Mouse (Mus musculus) lung, postnatal 0 days (tissue): Measurements from ENCODE around the gene Atg7. TPM values are rescaled to one million over a fixed set of nuclear protein-coding genes. Genes with fewer than 3 reads are reported as not detected.

Experiments used
- ATAC-seq: fragments of 200-750 bp; cut with Nextera tagmentation; 2 replicates; pipeline ENCODE4 v1.8.0; 2017; ENCODE audit warnings: moderate library complexity
- DNase-seq: peaks from one replicate; pipeline ENCODE4 v3.0.0-alpha.2; 2016; ENCODE audit warnings: low spot score
- H3K27ac ChIP-seq: fragments of 300-500 bp; sonication (generic); 2 replicates; pipeline ENCODE4 v1.5.1; 2014; ENCODE audit warnings: antibody characterized with exemption, mild to moderate bottlenecking, low read length, mixed read lengths
- H3K27me3 ChIP-seq: fragments of 300-500 bp; sonication (generic); replicated peaks from 2 replicates; pipeline ENCODE4 v1.6.1; 2014; ENCODE audit warnings: low read length, mixed read lengths; ENCODE audit not compliant: insufficient read depth
- H3K36me3 ChIP-seq: fragments of 300-500 bp; sonication (generic); 2 replicates; pipeline ENCODE4 v1.6.1; 2014; ENCODE audit warnings: low read length, mixed read lengths; ENCODE audit not compliant: insufficient read depth
- H3K4me1 ChIP-seq: fragments of 300-500 bp; sonication (generic); 2 replicates; pipeline ENCODE4 v1.6.1; 2014; ENCODE audit warnings: antibody characterized with exemption, low read depth, low read length, mixed read lengths; ENCODE audit not compliant: insufficient read depth
- H3K4me2 ChIP-seq: fragments of 300-500 bp; sonication (generic); replicated peaks from 2 replicates; pipeline ENCODE4 v1.6.1; 2014; ENCODE audit warnings: low read depth, mild to moderate bottlenecking, low read length, moderate library complexity, mixed read lengths
- H3K4me3 ChIP-seq: fragments of 300-500 bp; sonication (generic); 2 replicates; pipeline ENCODE4 v1.5.1; 2014; ENCODE audit warnings: low read depth, low read length
- H3K9ac ChIP-seq: fragments of 300-500 bp; sonication (generic); replicated peaks from 2 replicates; pipeline ENCODE4 v1.6.1; 2014; ENCODE audit warnings: low read depth, mild to moderate bottlenecking
- H3K9me3 ChIP-seq: fragments of 300-500 bp; sonication (generic); 2 replicates; pipeline ENCODE4 v1.6.1; 2016; ENCODE audit warnings: low read length, mixed read lengths
- CTCF ChIP-seq: IDR thresholded peaks from 2 replicates; pipeline ENCODE4 v1.5.1; 2016; ENCODE audit warnings: antibody characterized with exemption, mild to moderate bottlenecking
- EP300 ChIP-seq: IDR thresholded peaks from 2 replicates; pipeline ENCODE4 v1.6.1; 2016; ENCODE audit warnings: antibody characterized with exemption, mild to moderate bottlenecking, control low read depth
- WGBS: fragments of 180-500 bp; shearing (Covaris S2); extraction: QIAGEN DNeasy Blood & Tissue Kit; methylation state at CpG from one replicate; pipeline ENCODE4 v1.1.7; 2014; 5-methylcytosine and 5-hydroxymethylcytosine counted together
- polyA plus RNA-seq: library from polyadenylated mRNA; unstranded; fragments of >200 nt; fragmentation: Nextera tagmentation; extraction: Ambion mirVana; gene quantifications from 2 replicates; pipeline ENCODE4 v1.2.1, GENCODE M21; 2015

Gene Atg7
- polyA plus RNA-seq, 1 experiment from 2014 or later, result 18.4 TPM

DNA sequence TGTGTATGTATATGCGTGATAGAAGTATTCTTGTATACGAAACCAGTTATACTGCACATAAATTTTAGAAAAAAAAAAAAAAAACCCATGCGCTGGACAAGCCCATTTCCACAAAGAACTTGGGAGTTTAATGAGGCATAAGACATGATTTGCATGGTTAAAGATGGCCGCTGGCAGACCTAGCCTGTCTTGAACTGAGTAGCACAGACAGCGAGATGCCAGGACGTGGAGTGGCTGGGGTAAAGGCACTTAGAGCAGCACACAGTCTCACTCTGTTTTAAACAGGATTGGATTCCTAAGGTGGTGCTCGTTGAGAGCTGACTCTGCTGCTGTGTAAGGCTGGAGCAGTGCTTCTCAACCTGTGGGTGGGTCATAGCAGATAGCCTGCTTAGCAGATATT, 192.4 kb downstream of the Atg7 start:
- no peak overlapping the region for H3K27ac ChIP-seq
- no peaks in the 10 kb centered on the region for H3K9me3 ChIP-seq
- 86% methylated on average over 7 of the region's 7 CpGs for WGBS
- no peak for TF ChIP-seq CTCF
- TF ChIP-seq EP300, result no peak
- H3K4me1 ChIP-seq, result peaks cover 19% of the 10 kb centered on the region; the same call in 1 of the 2 replicates
- no peak overlapping the region for H3K4me3 ChIP-seq
- DNase-seq, result no peak
- no peaks in the 10 kb centered on the region for H3K36me3 ChIP-seq
- H3K9ac ChIP-seq, result no peak overlapping the region
- no peak overlapping the region for H3K4me2 ChIP-seq
- H3K27me3 ChIP-seq, result no peaks in the 10 kb centered on the region
- no peak for ATAC-seq

DNA sequence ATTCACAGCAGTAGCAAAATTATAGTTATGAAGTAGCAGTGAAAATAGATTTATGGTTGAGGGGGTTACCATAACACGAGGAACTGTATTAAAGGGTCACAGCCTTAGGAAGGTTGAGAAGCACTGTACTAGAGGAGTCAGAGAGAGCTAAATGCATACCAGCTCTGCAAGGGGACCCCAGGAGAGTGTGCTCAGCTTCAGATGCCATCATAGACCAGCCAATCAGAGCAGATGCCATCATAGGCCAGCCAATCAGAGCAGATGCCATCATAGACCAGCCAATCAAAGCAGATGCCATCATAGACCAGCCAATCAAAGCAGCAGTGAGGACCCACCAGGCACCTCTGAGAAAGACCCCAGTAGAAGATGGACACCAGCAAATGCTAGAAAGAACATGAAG, 192.9 kb downstream of the Atg7 start:
- H3K36me3 ChIP-seq, result no peaks in the 10 kb centered on the region
- WGBS, result 75% methylated on average over 1 of the region's 1 CpGs
- H3K27ac ChIP-seq, result no peak overlapping the region
- DNase-seq, result no peak
- no peak for TF ChIP-seq EP300
- H3K9ac ChIP-seq, result no peak overlapping the region
- no peaks in the 10 kb centered on the region for H3K27me3 ChIP-seq
- H3K4me2 ChIP-seq, result no peak overlapping the region
- H3K4me1 ChIP-seq, result peaks cover 19% of the 10 kb centered on the region; the same call in 1 of the 2 replicates
- no peak for ATAC-seq
- H3K4me3 ChIP-seq, result no peak overlapping the region
- H3K9me3 ChIP-seq, result no peaks in the 10 kb centered on the region

DNA sequence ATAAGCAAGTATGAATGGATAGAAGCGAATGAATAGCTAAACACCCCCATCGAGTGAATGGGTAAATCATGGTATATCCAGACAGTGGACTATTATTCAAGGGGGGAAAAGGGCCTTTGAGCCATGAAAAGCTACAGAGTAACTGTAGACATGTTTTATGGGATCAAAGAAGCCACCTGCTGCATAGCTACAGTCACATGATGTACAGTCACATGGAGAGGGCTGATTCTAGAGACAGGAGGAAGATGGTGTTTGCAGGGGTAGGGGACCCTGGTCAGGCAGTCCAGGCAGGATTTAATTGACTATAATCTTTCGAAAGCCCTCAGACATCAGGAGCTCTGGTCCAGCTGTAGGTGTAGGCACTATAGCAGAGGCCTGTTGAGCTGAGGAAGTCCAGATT, 193.5 kb downstream of the Atg7 start:
- Histone ChIP-seq H3K9me3 (no peaks in the 10 kb centered on the region), H3K4me2 (no peak overlapping the region), H3K27me3 (no peaks in the 10 kb centered on the region), H3K36me3 (no peaks in the 10 kb centered on the region), H3K4me1 (peaks cover 19% of the 10 kb centered on the region; the same call in 1 of the 2 replicates), H3K27ac (no peak overlapping the region), H3K4me3 (no peak overlapping the region), H3K9ac (no peak overlapping the region)
- ATAC-seq, result no peak
- WGBS, result 78% methylated on average over 3 of the region's 3 CpGs
- TF ChIP-seq EP300 (no peak), CTCF (no peak)
- no peak for DNase-seq

DNA sequence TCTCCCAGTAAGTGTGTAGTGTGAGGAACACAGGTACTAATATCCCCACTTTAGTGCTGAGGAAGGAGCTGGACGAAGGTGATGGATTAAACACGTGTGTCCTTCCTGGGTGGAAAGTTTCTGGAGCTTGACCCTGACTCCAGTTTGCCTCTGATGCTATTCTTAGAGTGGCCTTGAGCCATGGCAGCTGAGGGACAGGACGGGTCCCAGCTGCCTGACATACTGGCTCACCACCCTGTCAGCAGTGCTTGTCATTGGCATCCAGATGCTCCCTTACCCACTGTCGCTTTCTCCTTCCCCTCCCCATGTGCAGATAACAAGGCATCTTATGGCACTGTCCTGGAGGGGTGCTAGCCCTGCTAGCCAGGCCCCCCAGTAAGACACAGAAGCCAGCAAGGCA, 196.0 kb downstream of the Atg7 start:
- peaks cover 14% of the 10 kb centered on the region; the same call in 1 of the 2 replicates for H3K4me1 ChIP-seq
- no peak overlapping the region for H3K4me3 ChIP-seq
- H3K9me3 ChIP-seq, result no peaks in the 10 kb centered on the region
- ATAC-seq, result peak; percentile 61
- 78% methylated on average over 4 of the region's 4 CpGs for WGBS
- H3K36me3 ChIP-seq, result no peaks in the 10 kb centered on the region
- no peaks in the 10 kb centered on the region for H3K27me3 ChIP-seq
- H3K9ac ChIP-seq, result no peak overlapping the region
- H3K27ac ChIP-seq, result no peak overlapping the region; the same call in 1 of the 2 replicates
- TF ChIP-seq CTCF (no peak), EP300 (no peak)
- no peak overlapping the region for H3K4me2 ChIP-seq
- DNase-seq, result peak; percentile 66

DNA sequence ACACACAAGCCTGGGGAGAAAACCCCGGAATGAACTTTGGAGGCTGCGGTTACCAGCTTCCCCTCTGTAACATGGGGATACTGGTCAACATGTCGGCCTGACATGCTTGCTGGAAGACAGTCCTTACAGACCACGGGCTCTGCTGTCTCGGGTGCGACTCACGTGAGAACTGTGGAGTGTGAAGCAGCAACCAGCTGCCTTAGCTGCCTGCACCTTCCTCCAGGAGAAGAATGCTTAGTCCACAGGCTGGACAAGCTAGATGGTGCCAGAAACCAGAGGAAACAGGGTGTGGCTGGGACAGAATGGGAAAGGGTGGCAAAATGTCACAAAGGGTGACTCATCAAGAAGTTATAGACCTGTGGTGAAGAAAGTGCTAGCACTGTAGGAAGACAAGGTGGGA, 197.1 kb downstream of the Atg7 start:
- Histone ChIP-seq H3K9me3 (no peaks in the 10 kb centered on the region), H3K4me1 (peaks cover 14% of the 10 kb centered on the region; the same call in 1 of the 2 replicates), H3K9ac (no peak overlapping the region), H3K27ac (peak overlapping the region; percentile 52), H3K27me3 (no peaks in the 10 kb centered on the region), H3K36me3 (no peaks in the 10 kb centered on the region), H3K4me2 (no peak overlapping the region), H3K4me3 (no peak overlapping the region)
- WGBS, result 81% methylated on average over 7 of the region's 7 CpGs
- ATAC-seq (peak; percentile 73), DNase-seq (peak; percentile 68)
- peak; percentile 61; the same call in 1 of the 2 replicates for TF ChIP-seq EP300
- no peak for TF ChIP-seq CTCF

DNA sequence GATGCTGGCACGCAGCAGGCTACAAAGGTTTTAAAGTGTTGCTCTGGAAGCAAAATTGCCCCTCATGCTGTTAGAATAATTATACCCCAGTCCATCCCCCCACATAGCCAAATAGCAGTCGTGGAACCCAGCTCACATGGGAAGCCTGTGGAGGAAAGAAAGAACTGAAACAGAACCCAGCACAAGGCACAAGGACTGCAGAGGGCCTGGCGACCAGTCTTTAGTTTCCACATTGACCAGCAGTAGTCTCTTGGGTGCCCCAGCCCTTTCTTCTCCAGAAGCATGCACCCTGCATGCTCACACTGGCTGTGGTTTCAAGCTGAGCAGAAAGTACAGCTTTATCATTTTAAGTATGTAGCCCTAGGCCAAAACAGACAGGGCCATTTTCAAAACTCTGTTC, 199.2 kb downstream of the Atg7 start:
- Histone ChIP-seq H3K27ac (no peak overlapping the region), H3K36me3 (no peaks in the 10 kb centered on the region), H3K4me3 (no peak overlapping the region), H3K9ac (no peak overlapping the region), H3K4me1 (peaks cover 14% of the 10 kb centered on the region; the same call in 1 of the 2 replicates), H3K9me3 (no peaks in the 10 kb centered on the region), H3K4me2 (no peak overlapping the region), H3K27me3 (no peaks in the 10 kb centered on the region)
- no peak for DNase-seq
- 69% methylated on average over 3 of the region's 3 CpGs for WGBS
- TF ChIP-seq EP300, result no peak
- no peak for TF ChIP-seq CTCF
- ATAC-seq, result no peak

DNA sequence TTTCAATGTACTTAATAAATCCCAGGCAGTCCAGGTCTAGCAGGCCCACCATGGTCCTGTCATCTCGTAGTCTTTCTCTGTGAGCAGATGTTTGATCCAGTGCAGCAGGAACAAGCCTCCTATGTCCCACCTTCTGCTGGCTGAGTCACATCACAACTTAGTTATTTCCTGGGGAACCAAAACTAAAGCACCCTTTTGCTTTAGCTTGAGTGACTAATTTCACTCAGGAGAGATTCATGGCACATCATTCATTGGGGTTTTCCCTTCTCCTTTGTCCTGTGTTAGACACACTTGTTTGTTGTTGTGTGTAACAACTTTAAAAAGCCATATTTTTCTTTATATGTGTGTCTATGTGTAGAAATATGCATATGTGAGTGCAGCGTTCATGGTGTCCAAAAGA, 200.0 kb downstream of the Atg7 start:
- H3K9me3 ChIP-seq, result no peaks in the 10 kb centered on the region
- TF ChIP-seq CTCF, result no peak; the same call in 1 of the 2 replicates
- TF ChIP-seq EP300, result no peak
- DNase-seq, result no peak
- H3K36me3 ChIP-seq, result no peaks in the 10 kb centered on the region
- H3K4me3 ChIP-seq, result no peak overlapping the region
- H3K27ac ChIP-seq, result no peak overlapping the region
- no peak overlapping the region for H3K9ac ChIP-seq
- H3K4me2 ChIP-seq, result no peak overlapping the region
- H3K27me3 ChIP-seq, result no peaks in the 10 kb centered on the region
- WGBS, result 93% methylated on average over 2 of the region's 2 CpGs
- ATAC-seq, result no peak
- peaks cover 14% of the 10 kb centered on the region; the same call in 1 of the 2 replicates for H3K4me1 ChIP-seq
